Mouse (Mus musculus) kidney, embryonic 14.5 days (tissue): Measurements from ENCODE around the gene Vill. TPM values are rescaled to one million over a fixed set of nuclear protein-coding genes. Genes with fewer than 3 reads are reported as not detected.
A peak's percentile ranks its signal among the peaks of the same experiment; 100 is the strongest.

Source experiments
- ATAC-seq: fragments of 200-750 bp; cut with Nextera tagmentation; 2 replicates; pipeline ENCODE4 v1.8.0; 2017; ENCODE audit warnings: moderate number of reproducible peaks, mild to moderate bottlenecking, moderate TSS enrichment, moderate library complexity; ENCODE audit not compliant: low FRiP score, low TSS enrichment
- H3K27ac ChIP-seq: fragments of 300-500 bp; sonication (generic); 2 replicates; pipeline ENCODE4 v1.5.1; 2014; ENCODE audit warnings: low read depth, mild to moderate bottlenecking, low read length, moderate library complexity, mixed read lengths
- H3K27me3 ChIP-seq: fragments of 300-500 bp; sonication (generic); 2 replicates; pipeline ENCODE4 v1.6.1; 2014; ENCODE audit warnings: mild to moderate bottlenecking, low read length; ENCODE audit not compliant: control insufficient read depth, insufficient read depth
- H3K36me3 ChIP-seq: fragments of 300-500 bp; sonication (generic); 2 replicates; pipeline ENCODE4 v1.6.1; 2014; ENCODE audit warnings: low read length, mixed read lengths; ENCODE audit not compliant: control insufficient read depth, insufficient read depth
- H3K4me1 ChIP-seq: fragments of 300-500 bp; sonication (generic); 2 replicates; pipeline ENCODE4 v1.6.1; 2014; ENCODE audit warnings: low read length, mixed read lengths; ENCODE audit not compliant: control insufficient read depth, insufficient read depth
- H3K4me2 ChIP-seq: fragments of 300-500 bp; sonication (generic); replicated peaks from 2 replicates; pipeline ENCODE4 v1.6.1; 2014; ENCODE audit warnings: low read depth, mild to moderate bottlenecking, low read length
- H3K4me3 ChIP-seq: fragments of 300-500 bp; sonication (generic); 2 replicates; pipeline ENCODE4 v1.5.1; 2014; ENCODE audit warnings: mild to moderate bottlenecking, low read length
- H3K9ac ChIP-seq: fragments of 300-500 bp; sonication (generic); 2 replicates; pipeline ENCODE4 v1.6.1; 2014; ENCODE audit warnings: low read depth, mild to moderate bottlenecking, low read length, moderate library complexity
- H3K9me3 ChIP-seq: fragments of 300-500 bp; sonication (generic); 2 replicates; pipeline ENCODE4 v1.6.1; 2016; ENCODE audit warnings: low read length; ENCODE audit not compliant: control insufficient read depth
- WGBS: fragments of 180-500 bp; shearing (Covaris S2); extraction: QIAGEN DNeasy Blood & Tissue Kit; methylation state at CpG from one replicate; pipeline ENCODE4 v1.1.7; 2014; 5-methylcytosine and 5-hydroxymethylcytosine counted together
- polyA plus RNA-seq: library from polyadenylated mRNA; unstranded; fragments of >200 nt; fragmentation: Nextera tagmentation; extraction: Ambion mirVana; gene quantifications from 2 replicates; pipeline ENCODE4 v1.2.1, GENCODE M21; 2014

The Vill gene
- polyA plus RNA-seq, 1 experiment from 2014 or later = 40.4 TPM

GRCm38 (mm10) chr9:119021731-119022130 lies 30.8 kb upstream of the Vill start:
- ATAC-seq = no peak
- H3K9me3 ChIP-seq = no peaks in the 10 kb centered on the region
- no peak overlapping the region for H3K9ac ChIP-seq
- H3K27me3 ChIP-seq = no peaks in the 10 kb centered on the region
- H3K36me3 ChIP-seq = peaks cover 32% of the 10 kb centered on the region; the same call in 1 of the 2 replicates
- no peak overlapping the region for H3K4me2 ChIP-seq
- no peak overlapping the region for H3K4me3 ChIP-seq
- H3K27ac ChIP-seq = no peak overlapping the region
- H3K4me1 ChIP-seq = peaks cover 31% of the 10 kb centered on the region
- WGBS = 58% methylated on average over 7 of the region's 7 CpGs

- WGBS = 23% methylated on average over 6 of the region's 6 CpGs
These were observed 27.3 kb upstream of the Vill start for GRCm38 (mm10) chr9:119025263-119025662.

GRCm38 (mm10) chr9:119025832-119026331 lies 26.7 kb upstream of the Vill start:
- H3K27me3 ChIP-seq = no peaks in the 10 kb centered on the region
- peaks cover 30% of the 10 kb centered on the region for H3K4me1 ChIP-seq
- 49% methylated on average over 7 of the region's 7 CpGs for WGBS
- H3K9ac ChIP-seq = no peak overlapping the region
- peaks cover 14% of the 10 kb centered on the region; the same call in 1 of the 2 replicates for H3K36me3 ChIP-seq
- peak overlapping the region; percentile 88 for H3K27ac ChIP-seq
- no peak overlapping the region for H3K4me3 ChIP-seq
- no peak overlapping the region for H3K4me2 ChIP-seq
- H3K9me3 ChIP-seq = no peaks in the 10 kb centered on the region
- ATAC-seq = peak; percentile 83

More at GRCm38 (mm10) chr9:119025263-119025662, 27.3 kb upstream of the Vill start:
- Histone ChIP-seq H3K4me1 (peaks cover 31% of the 10 kb centered on the region), H3K36me3 (peaks cover 7% of the 10 kb centered on the region; the same call in 1 of the 2 replicates), H3K4me3 (no peak overlapping the region), H3K27me3 (no peaks in the 10 kb centered on the region), H3K9ac (no peak overlapping the region), H3K27ac (peak overlapping the region; percentile 88), H3K9me3 (no peaks in the 10 kb centered on the region), H3K4me2 (no peak overlapping the region)
- ATAC-seq = peak; percentile 44; the same call in 1 of the 2 replicates

GRCm38 (mm10) chr9:119027337-119027736 lies 25.2 kb upstream of the Vill start:
- ATAC-seq = no peak
- 89% methylated on average over 7 of the region's 7 CpGs for WGBS
- Histone ChIP-seq H3K4me1 (peaks cover 29% of the 10 kb centered on the region), H3K36me3 (peaks cover 15% of the 10 kb centered on the region; the same call in 1 of the 2 replicates), H3K27me3 (no peaks in the 10 kb centered on the region), H3K4me3 (no peak overlapping the region), H3K4me2 (no peak overlapping the region), H3K27ac (no peak overlapping the region), H3K9ac (no peak overlapping the region), H3K9me3 (no peaks in the 10 kb centered on the region)

DNA sequence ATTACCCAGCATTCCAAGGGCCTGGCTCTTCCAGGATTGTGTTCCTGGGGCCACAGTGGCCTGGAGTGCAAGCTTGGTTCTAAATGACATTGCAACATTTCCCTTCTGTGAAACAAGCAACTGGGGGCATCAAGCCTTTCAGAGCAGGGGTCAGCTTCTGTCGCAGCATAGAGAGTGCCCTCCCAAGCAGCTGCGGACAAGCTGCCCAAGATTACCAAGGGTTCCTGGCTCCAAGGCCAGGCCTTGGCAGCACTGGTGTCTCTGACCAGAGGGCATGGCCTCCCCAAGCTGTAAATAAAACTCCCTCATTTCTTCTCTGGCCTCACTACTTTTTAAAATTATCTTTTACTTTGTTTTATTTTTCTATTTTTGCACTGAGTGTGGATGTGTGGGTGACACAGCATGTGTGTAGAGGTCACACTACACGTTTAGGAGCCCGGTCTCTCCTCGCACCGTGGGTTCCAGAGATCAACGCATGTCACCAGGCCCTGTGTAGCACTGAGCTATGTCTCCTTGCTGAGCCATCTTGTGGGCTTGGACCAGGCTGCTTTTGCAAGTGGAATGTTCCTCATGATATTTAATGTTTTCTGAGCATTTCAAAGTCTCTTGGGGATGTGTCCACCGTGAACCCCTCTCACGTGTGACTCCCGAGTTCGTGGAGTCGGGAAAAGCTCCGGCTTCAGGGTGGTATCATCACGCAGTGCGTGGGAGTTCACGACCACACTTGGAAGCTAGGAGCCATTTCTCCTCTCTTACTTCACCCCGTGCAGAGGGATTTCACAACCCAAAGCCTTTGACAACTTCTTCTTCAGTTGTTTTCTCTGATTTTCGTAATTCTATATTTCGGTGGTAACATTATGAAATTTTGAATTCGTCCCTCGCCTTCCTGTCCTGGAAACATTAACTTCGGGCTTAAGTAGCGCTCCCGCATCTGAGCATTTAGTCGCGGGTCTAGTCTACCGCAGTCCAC lies 24.1 kb upstream of the Vill start:
- WGBS = 93% methylated on average over 27 of the region's 27 CpGs
- Histone ChIP-seq H3K27me3 (no peaks in the 10 kb centered on the region), H3K36me3 (peaks cover 18% of the 10 kb centered on the region; the same call in 1 of the 2 replicates), H3K9ac (no peak overlapping the region), H3K4me2 (no peak overlapping the region), H3K9me3 (no peaks in the 10 kb centered on the region), H3K27ac (no peak overlapping the region), H3K4me3 (no peak overlapping the region), H3K4me1 (peaks cover 41% of the 10 kb centered on the region)
- ATAC-seq = no peak

- peaks cover 36% of the 10 kb centered on the region for H3K4me1 ChIP-seq
- H3K9ac ChIP-seq = no peak overlapping the region
- H3K4me3 ChIP-seq = no peak overlapping the region
- H3K9me3 ChIP-seq = no peaks in the 10 kb centered on the region
- ATAC-seq = no peak
- H3K27me3 ChIP-seq = no peaks in the 10 kb centered on the region
- WGBS = 62% methylated on average over 7 of the region's 7 CpGs
- no peak overlapping the region for H3K27ac ChIP-seq
- H3K4me2 ChIP-seq = no peak overlapping the region
- H3K36me3 ChIP-seq = peaks cover 28% of the 10 kb centered on the region
These were observed 23.0 kb upstream of the Vill start for GRCm38 (mm10) chr9:119029568-119029967.

- H3K9ac ChIP-seq = no peak overlapping the region
- H3K9me3 ChIP-seq = no peaks in the 10 kb centered on the region
- H3K27ac ChIP-seq = no peak overlapping the region
- peaks cover 38% of the 10 kb centered on the region for H3K36me3 ChIP-seq
- no peak for ATAC-seq
- H3K27me3 ChIP-seq = no peaks in the 10 kb centered on the region
- peaks cover 27% of the 10 kb centered on the region for H3K4me1 ChIP-seq
- H3K4me3 ChIP-seq = no peak overlapping the region
- 85% methylated on average over 4 of the region's 4 CpGs for WGBS
- H3K4me2 ChIP-seq = no peak overlapping the region
These were observed 21.5 kb upstream of the Vill start for GRCm38 (mm10) chr9:119031038-119031437.

DNA sequence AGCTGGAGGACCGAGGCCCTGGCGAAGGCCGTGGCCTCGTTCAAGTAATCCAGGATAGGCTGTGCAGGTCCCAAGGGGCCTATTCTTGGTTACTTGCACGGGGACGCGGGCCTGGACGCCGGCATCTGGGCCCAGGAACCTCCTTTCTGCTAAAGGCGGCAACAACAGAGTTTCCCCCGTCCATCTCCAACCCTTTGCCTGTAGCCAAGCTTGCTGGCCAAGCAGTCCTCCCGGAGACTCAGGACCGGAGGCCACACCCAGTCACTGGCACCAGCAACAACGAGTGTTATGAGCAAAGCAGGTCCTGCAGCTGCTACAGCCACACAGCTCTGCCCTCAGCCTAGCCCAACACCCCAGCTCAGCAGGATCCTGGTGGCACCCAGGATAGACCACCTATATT lies 20.8 kb upstream of the Vill start:
- H3K9me3 ChIP-seq = no peaks in the 10 kb centered on the region
- H3K4me2 ChIP-seq = no peak overlapping the region
- 82% methylated on average over 14 of the region's 14 CpGs for WGBS
- peaks cover 39% of the 10 kb centered on the region for H3K36me3 ChIP-seq
- H3K27me3 ChIP-seq = no peaks in the 10 kb centered on the region
- H3K4me3 ChIP-seq = no peak overlapping the region
- 0 out of 2 replicates have a peak overlapping the region, but pooled peaks have one; percentile 7 for H3K9ac ChIP-seq
- no peak for ATAC-seq
- H3K27ac ChIP-seq = peak overlapping the region; percentile 18; the same call in 1 of the 2 replicates
- peaks cover 26% of the 10 kb centered on the region for H3K4me1 ChIP-seq

- H3K27ac ChIP-seq = peak overlapping the region; percentile 18; the same call in 1 of the 2 replicates
- no peaks in the 10 kb centered on the region for H3K9me3 ChIP-seq
- H3K4me3 ChIP-seq = no peak overlapping the region
- no peak overlapping the region for H3K9ac ChIP-seq
- no peaks in the 10 kb centered on the region for H3K27me3 ChIP-seq
- no peak overlapping the region for H3K4me2 ChIP-seq
- H3K36me3 ChIP-seq = peaks cover 40% of the 10 kb centered on the region
- ATAC-seq = no peak
- H3K4me1 ChIP-seq = peaks cover 27% of the 10 kb centered on the region
- WGBS = 71% methylated on average over 9 of the region's 9 CpGs
These were observed 20.0 kb upstream of the Vill start for GRCm38 (mm10) chr9:119032538-119032937.
